Mouse (Mus musculus): ENCODE measurements at regions not wholly inside any gene's neighbourhood (a gene's known extent, or its start where the extent isn't known, plus 50 kb on each side); places are given as distances from the start of the nearest gene placed in this dataset.
"Not testable (repeated sequence)": the region's sequence is repeated elsewhere in the genome, so short reads cannot be mapped to it uniquely, and the experiment has no call there.

DNA sequence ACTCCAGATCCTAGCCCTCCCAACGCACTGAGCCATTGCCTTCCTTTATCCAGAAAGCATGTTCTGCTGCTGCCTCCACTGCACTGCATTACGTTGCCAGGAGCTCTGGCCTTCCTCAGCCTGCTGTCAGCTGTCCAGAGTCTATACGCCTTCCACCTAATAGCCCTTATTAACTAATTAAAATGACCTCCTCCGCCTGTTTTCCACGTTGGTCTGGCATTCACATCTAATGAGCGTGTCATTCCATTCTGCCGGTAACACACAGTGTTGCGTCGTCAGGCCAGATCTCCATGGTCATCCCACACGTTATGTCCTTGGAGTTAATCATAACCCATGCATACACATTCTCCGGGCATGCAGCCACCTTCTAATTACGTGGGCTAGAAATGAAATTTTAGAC lies 56.7 kb upstream of the Med4 start:
- DNase-seq: peak; percentile 81

DNA sequence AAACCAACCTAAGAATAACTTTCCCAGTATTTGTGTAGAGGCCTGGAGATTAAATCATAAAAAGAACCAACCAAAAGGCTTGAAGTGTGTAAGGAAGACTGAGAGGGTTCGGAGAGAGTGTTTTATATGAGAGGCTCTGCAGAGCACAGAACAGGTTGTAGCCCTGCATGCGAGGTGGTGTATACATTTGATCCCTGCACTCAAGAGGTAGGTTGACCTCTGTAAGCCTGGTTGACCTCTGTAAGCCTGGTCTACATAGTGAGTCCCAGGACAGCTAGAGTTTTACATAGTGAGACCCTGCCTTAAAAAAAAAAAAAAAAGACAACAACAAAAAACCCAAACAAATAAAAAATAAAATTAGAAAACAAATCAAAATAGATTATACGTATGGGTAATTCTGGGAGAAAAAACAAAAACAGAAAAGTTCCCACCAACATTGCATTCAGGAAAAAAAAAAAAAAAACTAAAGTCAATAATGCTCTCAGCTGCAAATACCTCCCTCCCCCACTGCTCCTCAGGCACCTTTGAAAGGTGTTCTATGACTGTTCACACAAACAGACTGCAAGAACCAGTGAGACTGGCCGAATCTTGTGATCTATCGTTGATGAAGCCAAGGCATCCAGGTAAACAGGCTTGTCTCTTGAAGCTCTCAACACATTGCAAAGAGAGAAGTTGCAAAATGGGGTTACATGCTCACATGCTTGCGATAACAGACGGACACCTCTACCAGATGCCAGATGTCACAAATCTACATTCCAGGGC lies 57.3 kb upstream of the Med4 start:
- no peak for DNase-seq

DNA sequence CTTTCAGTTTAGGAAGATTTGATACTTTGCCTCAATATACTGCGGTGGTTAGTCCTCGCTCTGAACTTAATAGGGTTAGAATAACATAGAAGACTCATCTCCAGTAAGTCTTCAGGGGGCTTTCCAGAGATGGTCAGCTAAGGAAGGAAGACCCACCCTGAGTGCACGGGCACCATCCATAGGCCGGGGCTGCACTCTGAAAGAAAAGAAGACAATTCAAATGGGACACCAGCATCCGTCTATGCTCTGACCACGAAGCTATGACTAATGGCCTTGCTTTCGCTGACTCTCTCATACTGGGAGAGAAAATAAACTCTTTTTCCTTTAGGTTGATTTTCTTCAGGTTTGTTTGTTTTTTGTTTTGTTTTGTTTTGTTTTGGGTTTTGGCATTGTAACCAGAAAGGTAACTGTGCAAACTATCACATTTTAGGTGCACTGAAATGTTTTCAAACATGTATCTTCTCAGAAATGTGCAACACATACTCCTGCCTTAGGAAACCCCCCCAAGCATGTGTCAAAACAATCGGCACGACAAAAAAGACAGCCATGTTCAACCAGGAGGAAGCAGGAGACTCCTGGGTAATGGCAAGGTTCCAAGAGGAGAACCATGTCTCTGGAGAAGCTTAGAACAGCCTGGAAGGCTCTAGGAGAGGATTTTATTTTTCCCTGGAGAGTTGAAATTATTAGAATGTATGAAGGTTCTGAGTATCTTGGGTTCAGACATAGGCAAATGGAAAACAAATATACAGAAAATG lies 58.4 kb upstream of the Med4 start:
- DNase-seq: no peak

DNA sequence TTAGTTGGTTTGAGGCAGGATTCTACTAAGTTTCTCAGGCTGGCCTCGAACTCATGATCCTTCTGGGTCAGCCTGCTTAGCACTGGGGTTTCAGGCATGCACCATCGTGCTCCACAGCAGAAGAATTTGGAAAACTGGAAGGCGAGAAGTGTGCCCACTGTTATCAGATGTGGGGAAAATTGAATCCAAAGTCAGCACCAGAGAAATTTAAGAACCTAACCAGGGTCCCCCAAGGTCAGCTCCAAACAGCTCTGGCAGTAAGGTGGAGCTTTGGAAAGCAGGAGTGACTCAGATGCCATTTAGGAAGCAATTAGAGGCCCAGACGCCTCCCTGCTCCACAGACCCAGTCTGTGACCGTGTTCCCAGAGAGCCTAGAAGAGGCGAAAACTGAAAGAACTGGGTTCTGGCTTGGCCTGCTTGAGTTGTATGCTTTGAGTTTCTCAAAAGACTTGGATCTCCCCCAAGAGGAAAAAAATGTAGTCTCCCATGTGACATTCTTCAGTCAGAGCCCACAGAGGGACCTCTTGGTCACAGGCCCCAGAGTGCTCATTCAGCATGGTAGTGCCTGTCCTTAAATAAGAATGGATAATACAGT lies 59.8 kb upstream of the Med4 start:
- DNase-seq: no peak

DNA sequence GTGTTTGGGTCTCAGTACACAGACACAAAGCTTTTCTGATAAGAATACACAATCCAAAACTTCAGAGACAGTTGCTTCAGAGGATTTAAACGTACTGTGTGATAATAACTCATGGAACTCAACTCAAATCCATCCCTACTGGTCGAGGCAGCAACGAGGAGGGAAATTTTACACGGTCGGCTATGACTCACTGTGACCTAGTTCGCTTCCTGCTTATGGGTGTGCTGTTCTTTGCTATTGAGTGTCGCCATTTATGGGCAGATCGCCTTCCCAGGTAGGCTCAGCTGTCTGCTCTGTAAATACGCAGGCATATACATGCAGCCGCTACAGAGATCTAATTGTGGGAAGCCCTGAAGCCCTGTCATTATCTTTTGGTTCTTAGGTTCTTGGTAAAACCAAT lies 60.7 kb upstream of the Med4 start:
- no peak for DNase-seq

DNA sequence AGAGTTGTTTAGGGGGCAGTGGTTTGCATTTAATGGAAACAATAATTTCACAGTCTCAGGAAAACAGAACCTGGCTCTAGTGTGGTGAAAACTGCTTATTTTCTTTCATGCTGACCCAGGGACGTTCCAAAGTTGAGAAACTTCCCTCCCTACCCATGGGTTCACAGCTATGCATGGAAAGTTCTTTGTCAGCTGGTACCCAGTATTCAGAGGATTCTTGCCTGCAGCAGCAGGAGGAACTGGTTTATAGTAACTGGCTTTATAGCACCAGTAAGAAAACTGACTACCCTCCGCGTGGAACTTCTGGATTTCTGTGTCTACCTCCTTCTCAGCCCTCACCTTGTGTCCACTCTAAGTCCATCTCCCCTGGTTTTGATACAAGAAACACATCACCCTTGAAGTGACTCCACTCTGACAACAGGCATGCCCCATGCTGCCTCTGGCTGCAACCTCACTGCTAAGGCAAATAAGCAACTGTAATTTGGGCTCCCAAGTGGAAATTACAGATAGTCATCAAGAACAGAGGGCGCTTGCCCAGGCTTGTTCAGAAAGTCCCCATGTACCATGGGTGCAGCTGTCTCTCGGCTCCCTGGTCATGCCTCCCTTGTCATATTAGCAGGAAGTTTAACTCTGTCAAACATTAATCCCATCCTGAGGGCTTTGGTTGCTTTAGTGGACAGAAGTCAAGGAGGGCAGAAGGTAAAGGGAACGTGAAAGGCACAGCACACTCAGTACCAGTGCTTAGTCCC lies 60.6 kb upstream of the Itm2b start:
- no peak for DNase-seq

DNA sequence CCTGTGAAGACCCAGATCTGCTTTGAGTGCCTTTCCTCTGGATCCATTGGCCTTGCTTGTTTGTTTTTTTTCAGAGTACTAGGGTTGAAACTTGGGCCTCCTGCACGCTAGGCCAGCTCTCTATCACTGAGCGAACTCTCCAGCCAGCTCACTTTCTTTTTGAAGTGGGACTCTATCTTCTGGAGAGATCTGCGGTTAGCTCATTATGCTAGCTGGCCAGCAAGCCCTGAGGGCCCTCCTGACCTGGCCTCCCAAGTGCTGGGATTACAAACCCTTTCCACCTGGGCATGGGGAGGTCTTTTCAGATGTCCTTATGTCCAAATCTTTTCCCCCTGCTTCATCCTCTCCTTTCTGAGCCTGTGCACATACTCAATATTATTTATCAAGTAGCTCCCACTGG lies 59.6 kb upstream of the Itm2b start:
- DNase-seq: no peak

DNA sequence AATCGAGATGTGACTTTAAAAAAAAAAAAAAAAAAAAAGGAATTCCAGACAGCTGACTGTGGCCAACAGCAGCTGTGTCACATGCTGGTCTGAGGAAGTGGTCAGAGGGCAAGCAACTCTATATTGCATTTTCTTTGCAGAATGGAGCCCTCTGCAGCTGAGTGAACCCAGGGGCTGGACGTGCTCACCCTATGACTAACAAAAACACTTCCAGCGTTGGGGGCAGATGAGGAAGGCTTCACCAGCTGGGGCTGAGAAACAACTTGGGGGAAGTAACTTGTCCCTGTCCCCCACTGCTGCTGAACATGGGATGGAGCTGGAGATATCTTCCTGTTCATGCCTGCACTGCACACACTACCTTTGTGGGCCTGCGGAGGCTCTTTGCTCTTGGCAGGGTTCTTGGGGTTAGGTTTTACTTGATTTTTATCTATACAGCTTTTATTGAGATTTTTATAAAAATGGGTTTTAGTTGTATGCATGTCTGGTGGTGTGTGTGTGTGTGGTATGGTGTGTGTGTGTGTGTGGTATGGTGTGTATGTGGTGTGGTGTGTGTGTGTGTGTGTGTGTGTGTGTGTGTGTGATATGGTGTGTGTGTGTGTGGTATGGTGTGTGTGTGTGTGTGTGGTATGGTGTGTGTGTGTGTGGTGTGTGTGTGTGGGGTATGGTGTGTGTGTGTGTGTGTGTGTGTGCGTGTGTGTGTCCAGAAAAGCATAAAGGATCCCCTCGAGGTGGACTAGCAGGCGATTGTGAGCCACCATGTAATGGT lies 57.0 kb upstream of the Itm2b start:
- DNase-seq: no peak

DNA sequence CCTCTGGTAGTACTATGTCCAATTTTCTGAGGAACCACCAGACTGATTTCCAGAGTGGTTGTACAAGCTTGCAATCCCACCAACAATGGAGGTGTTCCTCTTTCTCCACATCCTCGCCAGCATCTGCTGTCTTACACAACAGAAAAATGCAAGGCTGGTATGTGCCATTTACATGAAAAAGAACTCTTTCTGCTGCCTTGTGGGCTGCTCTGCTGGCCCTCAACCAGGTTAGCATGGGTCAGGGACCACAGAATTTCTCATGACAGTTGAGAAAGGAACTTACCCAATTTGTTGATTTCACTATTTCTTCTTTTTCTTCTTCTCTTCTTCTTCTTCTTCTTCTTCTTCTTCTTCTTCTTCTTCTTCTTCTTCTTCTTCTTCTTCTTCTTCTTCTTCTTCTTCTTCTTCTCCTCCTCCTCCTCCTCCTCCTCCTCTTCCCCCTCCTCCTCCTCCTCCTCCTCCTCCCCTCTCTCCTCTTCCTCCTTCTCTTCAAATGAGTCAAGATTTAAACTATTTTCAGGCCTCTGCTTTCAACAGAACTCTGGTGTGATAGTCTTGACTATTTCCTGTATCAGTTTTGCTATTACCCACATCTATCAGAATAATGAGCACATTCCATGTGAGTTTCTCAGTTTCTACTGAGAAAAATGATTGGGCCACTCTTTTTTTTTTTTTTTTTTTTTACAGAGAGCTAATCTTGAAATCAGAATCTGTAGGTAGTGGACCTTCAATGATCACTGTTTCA lies 56.3 kb upstream of the Itm2b start:
- not testable (repeated sequence) for DNase-seq

DNA sequence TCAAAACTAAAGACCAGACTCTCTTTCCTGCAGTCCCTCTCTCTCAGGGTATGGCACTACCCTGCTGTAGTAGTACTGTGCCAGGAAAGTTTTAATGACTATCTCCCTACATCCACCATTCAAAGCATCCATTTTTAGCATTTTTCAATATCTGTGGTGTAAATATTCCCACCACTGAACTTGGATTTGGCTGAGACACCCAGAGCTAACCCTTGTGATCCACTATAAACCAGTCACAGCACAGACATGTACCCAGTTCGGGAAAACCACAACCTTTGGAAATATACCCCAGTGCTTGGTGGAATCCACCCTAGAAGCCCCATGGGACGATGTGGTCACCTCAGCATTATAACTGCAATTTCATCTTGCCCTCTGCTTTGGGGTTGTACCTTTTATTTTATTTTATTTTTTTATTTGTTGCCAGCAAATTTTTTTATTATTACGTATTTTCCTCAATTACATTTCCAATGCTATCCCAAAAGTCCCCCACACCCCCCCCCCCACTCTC lies 54.8 kb upstream of the Itm2b start:
- no peak for DNase-seq

DNA sequence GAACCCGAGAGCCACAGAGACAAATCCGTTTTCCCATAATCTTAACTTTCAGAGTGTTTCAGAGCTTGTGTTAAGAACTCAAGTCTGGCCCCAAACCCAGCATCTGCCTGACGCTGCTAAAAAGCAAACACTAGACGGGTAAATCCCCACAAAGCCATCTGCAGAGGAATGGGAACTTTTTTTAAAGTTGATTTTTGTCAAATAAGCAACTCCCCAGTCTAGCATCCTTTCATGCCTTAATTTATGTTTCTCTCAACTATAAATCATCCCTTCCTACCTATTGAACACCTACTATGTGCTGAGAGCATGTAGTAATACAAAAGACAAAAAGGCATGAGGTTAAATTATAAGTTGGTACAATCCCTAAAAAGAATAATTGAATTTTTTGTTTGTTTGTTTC lies 50.8 kb upstream of the Itm2b start:
- DNase-seq: no peak
